Mouse (Mus musculus) testis, adult 2 months (tissue): Measurements from ENCODE around the gene Mybpc3.

Experiments used
- CTCF ChIP-seq: fragments of 200-500 bp; IDR thresholded peaks from 2 replicates; pipeline ENCODE4 v1.5.1; 2012; ENCODE audit warnings: low read depth, mild to moderate bottlenecking, inconsistent platforms, low read length, moderate library complexity; ENCODE audit not compliant: control insufficient read depth, insufficient read depth, insufficient replicate concordance
- POLR2A ChIP-seq: fragments of 200-500 bp; IDR thresholded peaks from 2 replicates; pipeline ENCODE4 v1.6.1; 2012; ENCODE audit warnings: low read depth, mild to moderate bottlenecking, inconsistent platforms, low read length, moderate library complexity; ENCODE audit not compliant: control insufficient read depth

GRCm38 (mm10) chr2:91182405-91183147, 64.6 kb downstream of the Mybpc3 start:
- no peak for TF ChIP-seq POLR2A
- no peak for TF ChIP-seq CTCF
